Mouse (Mus musculus): ENCODE measurements around the gene Itsn2. TPM values are rescaled to one million over a fixed set of nuclear protein-coding genes. Genes with fewer than 3 reads are reported as not detected.
"Not testable (repeated sequence)": the region's sequence is repeated elsewhere in the genome, so short reads cannot be mapped to it uniquely, and the experiment has no call there.

Itsn2 gene
- total RNA-seq, 2 experiments from 2014 or later: 48.7 to 49.5 TPM

- no peak for DNase-seq
- intact Hi-C loops (cut with DNase I): no loop called here
These were observed 114.5 kb downstream of the Itsn2 start for GRCm38 (mm10) chr12:4706901-4707300.

GRCm38 (mm10) chr12:4707488-4708017 is 115.1 kb downstream of the Itsn2 start:
- intact Hi-C loops (cut with DNase I): no loop called here
- DNase-seq: no peak

GRCm38 (mm10) chr12:4708296-4708695 is 115.9 kb downstream of the Itsn2 start:
- intact Hi-C loops (cut with DNase I): no loop called here

GRCm38 (mm10) chr12:4708881-4709604 is 116.6 kb downstream of the Itsn2 start:
- DNase-seq: peak; percentile 85
- intact Hi-C loops (cut with DNase I): no loop called here

More at GRCm38 (mm10) chr12:4708296-4708695, 115.9 kb downstream of the Itsn2 start:
- peak; percentile 34 for DNase-seq

- no peak for DNase-seq
- intact Hi-C loops (cut with DNase I): no loop called here
These were observed 117.5 kb downstream of the Itsn2 start for GRCm38 (mm10) chr12:4709926-4710325.

- intact Hi-C loops (cut with DNase I): no loop called here
- DNase-seq: no peak
These were observed 120.9 kb downstream of the Itsn2 start for GRCm38 (mm10) chr12:4713361-4713760.

- intact Hi-C loops (cut with DNase I): no loop called here
- DNase-seq: no peak
These were observed 123.2 kb downstream of the Itsn2 start for GRCm38 (mm10) chr12:4715606-4716005.

- intact Hi-C loops (cut with DNase I): no loop called here
- no peak for DNase-seq
These were observed 125.0 kb downstream of the Itsn2 start for GRCm38 (mm10) chr12:4717417-4717816.

GRCm38 (mm10) chr12:4719066-4719761 is 126.8 kb downstream of the Itsn2 start:
- intact Hi-C loops (cut with DNase I): no loop called here
- no peak for DNase-seq

GRCm38 (mm10) chr12:4719762-4720754 is 127.6 kb downstream of the Itsn2 start:
- DNase-seq: no peak
- intact Hi-C loops (cut with DNase I): no loop called here

- no peak for DNase-seq
- intact Hi-C loops (cut with DNase I): no loop called here
These were observed 136.7 kb downstream of the Itsn2 start for GRCm38 (mm10) chr12:4729165-4729564.

GRCm38 (mm10) chr12:4731629-4732028 is 139.2 kb downstream of the Itsn2 start:
- intact Hi-C loops (cut with DNase I): no loop called here
- no peak for DNase-seq

- intact Hi-C loops (cut with DNase I): no loop called here
- DNase-seq: no peak
These were observed 139.9 kb downstream of the Itsn2 start for GRCm38 (mm10) chr12:4732332-4732731.

- DNase-seq: no peak
- intact Hi-C loops (cut with DNase I): no loop called here
These were observed 145.7 kb downstream of the Itsn2 start, which contains the start of gene Fam228a for GRCm38 (mm10) chr12:4738031-4738576. TSS of gene Fam228a (minus strand) at chr12:4738430.

GRCm38 (mm10) chr12:4740823-4741222 is 148.4 kb downstream of the Itsn2 start:
- DNase-seq: no peak
- intact Hi-C loops (cut with DNase I): no loop called here

- intact Hi-C loops (cut with DNase I): no loop called here
These were observed 149.7 kb downstream of the Itsn2 start for GRCm38 (mm10) chr12:4742183-4742582.

GRCm38 (mm10) chr12:4744486-4744885 is 152.0 kb downstream of the Itsn2 start:
- intact Hi-C loops (cut with DNase I): no loop called here
- DNase-seq: no peak

More at GRCm38 (mm10) chr12:4742183-4742582, 149.7 kb downstream of the Itsn2 start:
- DNase-seq: no peak

- intact Hi-C loops (cut with DNase I); DNase-seq: not testable (repeated sequence)
These were observed 162.0 kb downstream of the Itsn2 start for GRCm38 (mm10) chr12:4754451-4754850.

- intact Hi-C loops (cut with DNase I): no loop called here
- DNase-seq: no peak
These were observed 164.6 kb downstream of the Itsn2 start for GRCm38 (mm10) chr12:4757060-4757459.

Measured in left cerebral cortex, postnatal 4 days (tissue).